Mouse (Mus musculus) kidney, embryonic 15.5 days (tissue): ENCODE results near the gene Eif2b4. TPM values are rescaled to one million over a fixed set of nuclear protein-coding genes. Genes with fewer than 3 reads are reported as not detected.

Experiments used
- ATAC-seq: fragments of 200-750 bp; cut with Nextera tagmentation; replicated peaks from 2 replicates; pipeline ENCODE4 v1.8.0; 2017; ENCODE audit warnings: moderate TSS enrichment; ENCODE audit not compliant: low FRiP score
- H3K27ac ChIP-seq: fragments of 300-500 bp; sonication (generic); 2 replicates; pipeline ENCODE4 v1.5.1; 2015; ENCODE audit warnings: mild to moderate bottlenecking, inconsistent platforms
- H3K27me3 ChIP-seq: fragments of 300-500 bp; sonication (generic); 2 replicates; pipeline ENCODE4 v1.6.1; 2015; ENCODE audit warnings: inconsistent platforms
- H3K36me3 ChIP-seq: fragments of 300-500 bp; sonication (generic); 2 replicates; pipeline ENCODE4 v1.6.1; 2015; ENCODE audit warnings: inconsistent platforms
- H3K4me1 ChIP-seq: fragments of 300-500 bp; sonication (generic); 2 replicates; pipeline ENCODE4 v1.6.1; 2015; ENCODE audit warnings: inconsistent platforms
- H3K4me2 ChIP-seq: fragments of 300-500 bp; sonication (generic); 2 replicates; pipeline ENCODE4 v1.6.1; 2015; ENCODE audit warnings: moderate library complexity, mild to moderate bottlenecking, inconsistent platforms
- H3K4me3 ChIP-seq: fragments of 300-500 bp; sonication (generic); replicated peaks from 2 replicates; pipeline ENCODE4 v1.5.1; 2015; ENCODE audit warnings: mild to moderate bottlenecking, inconsistent platforms
- H3K9ac ChIP-seq: fragments of 300-500 bp; sonication (generic); 2 replicates; pipeline ENCODE4 v1.6.1; 2015; ENCODE audit warnings: mild to moderate bottlenecking, inconsistent platforms
- H3K9me3 ChIP-seq: fragments of 300-500 bp; sonication (generic); replicated peaks from 2 replicates; pipeline ENCODE4 v1.6.1; 2016; ENCODE audit warnings: inconsistent platforms
- WGBS: fragments of 180-500 bp; shearing (Covaris S2); methylation state at CpG from one replicate; pipeline ENCODE4 v1.1.7; 2015; ENCODE audit warnings: mixed read lengths; 5-methylcytosine and 5-hydroxymethylcytosine counted together
- polyA plus RNA-seq: library from polyadenylated mRNA; unstranded; fragments of >200 nt; fragmentation: Nextera tagmentation; extraction: Ambion mirVana; gene quantifications from 2 replicates; pipeline ENCODE4 v1.2.1, GENCODE M21; 2015

Gene Eif2b4
- polyA plus RNA-seq, 1 experiment from 2014 or later = 64.9 TPM

DNA sequence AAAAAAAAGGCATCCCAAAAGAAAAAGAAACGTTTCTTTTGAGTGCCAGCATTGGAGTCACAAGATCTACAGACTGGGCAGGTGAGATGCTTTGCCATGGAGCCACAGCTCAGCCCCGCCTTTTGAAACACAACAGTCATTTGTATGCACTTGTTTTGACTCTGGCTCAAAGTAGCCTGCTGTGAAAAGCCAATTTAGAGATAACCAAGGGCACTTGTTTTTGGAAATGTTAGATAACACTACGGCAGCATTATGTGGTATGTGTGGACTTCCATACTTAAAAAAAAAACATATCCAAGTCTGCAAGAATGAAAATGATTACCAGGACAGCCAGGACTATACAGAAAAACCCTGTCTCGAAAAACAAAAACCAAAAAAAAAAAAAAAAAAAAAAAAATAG, 9.6 kb downstream of the Eif2b4 start:
- Histone ChIP-seq H3K9ac (no peak overlapping the region), H3K4me3 (no peak overlapping the region), H3K4me1 (peaks cover 6% of the 10 kb centered on the region; the same call in 1 of the 2 replicates), H3K9me3 (no peaks in the 10 kb centered on the region), H3K4me2 (no peak overlapping the region), H3K36me3 (peaks cover 21% of the 10 kb centered on the region), H3K27ac (no peak overlapping the region), H3K27me3 (no peaks in the 10 kb centered on the region)
- ATAC-seq = no peak
- 64% methylated on average over 4 of the region's 4 CpGs for WGBS

DNA sequence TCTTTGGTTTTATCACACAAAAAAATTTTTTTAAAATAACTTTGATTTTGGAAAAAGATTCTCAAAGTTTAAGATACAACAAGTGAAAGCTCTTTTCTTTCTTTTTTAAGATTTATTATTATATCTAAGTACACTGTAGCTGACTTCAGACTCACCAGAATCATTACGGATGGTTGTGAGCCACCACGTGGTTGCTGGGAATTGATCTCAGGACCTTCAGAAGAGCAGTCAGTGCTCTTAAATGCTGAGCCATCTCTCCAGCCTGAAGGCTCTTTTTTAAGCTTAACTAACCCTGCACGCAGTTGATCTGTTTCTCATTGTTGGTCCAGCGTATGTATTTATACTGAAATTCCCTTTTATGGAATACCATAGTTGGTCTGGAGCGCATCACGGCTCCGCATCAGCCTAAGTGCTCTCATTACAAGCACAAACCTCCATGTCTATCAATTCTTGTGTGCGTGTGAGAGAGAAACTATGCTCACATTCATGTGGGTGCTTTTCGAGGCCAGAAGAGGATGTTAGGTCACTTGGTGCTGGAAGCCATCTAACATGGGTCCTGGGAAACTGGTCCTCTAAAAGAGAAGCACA, 12.0 kb downstream of the Eif2b4 start:
- Histone ChIP-seq H3K27me3 (no peaks in the 10 kb centered on the region), H3K27ac (no peak overlapping the region), H3K9me3 (no peaks in the 10 kb centered on the region), H3K36me3 (peaks cover 16% of the 10 kb centered on the region; the same call in 1 of the 2 replicates), H3K9ac (no peak overlapping the region), H3K4me2 (no peak overlapping the region), H3K4me1 (peaks cover 18% of the 10 kb centered on the region; the same call in 1 of the 2 replicates), H3K4me3 (no peak overlapping the region)
- ATAC-seq = no peak
- 94% methylated on average over 9 of the region's 9 CpGs for WGBS

DNA sequence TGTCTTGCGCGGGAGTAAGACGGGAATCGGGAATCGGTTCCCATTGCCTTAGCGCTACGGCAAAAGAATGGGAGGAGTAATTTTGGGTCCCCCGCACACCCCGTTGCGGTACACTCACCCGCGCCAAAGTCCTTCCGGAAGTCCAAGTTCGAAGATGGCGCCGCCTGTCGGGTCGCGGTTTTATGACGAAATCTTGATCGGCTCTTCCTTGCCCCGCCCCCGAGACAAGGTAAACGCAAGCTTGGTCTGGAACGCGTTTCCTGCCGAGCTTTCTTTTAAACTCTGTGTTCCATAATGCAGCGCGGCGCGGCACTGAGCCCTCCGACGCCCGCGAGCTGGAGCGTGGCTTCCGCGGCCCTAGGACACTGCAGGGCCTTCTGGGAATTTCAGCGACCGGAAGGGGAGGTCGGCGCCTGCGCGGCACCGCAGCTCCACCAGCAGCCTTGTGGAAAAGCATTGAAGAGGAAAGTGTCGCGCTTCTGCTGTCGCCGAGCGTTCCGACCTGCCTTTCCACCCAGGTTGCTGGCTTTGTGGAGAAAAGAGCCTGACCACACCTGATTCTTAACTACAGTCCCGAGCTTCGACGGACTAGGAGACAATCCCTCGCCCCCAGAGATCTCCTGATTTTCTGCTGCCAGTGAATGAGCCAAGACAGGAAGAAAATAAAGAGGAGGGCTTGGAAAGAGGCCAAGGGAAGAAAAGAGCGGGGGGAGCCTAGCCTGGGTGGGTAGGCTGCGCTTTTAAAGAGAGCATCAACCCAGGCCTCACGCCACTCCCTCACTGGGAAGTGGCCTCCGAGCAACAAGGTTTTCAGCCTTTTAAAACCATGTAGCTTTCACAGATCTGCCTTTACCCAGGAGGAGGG, 13.2 kb downstream of the Eif2b4 start, which contains the start of the genes Gm29609 and Gtf3c2:
Gm29609 (minus strand) TSS at position 146 of the 865 bp plus-strand sequence.
Gtf3c2 (minus strand) TSS at position 379 of the 865 bp plus-strand sequence.
- Histone ChIP-seq H3K36me3 (peaks cover 18% of the 10 kb centered on the region; the same call in 1 of the 2 replicates), H3K9me3 (no peaks in the 10 kb centered on the region), H3K4me3 (peak within 1 kb of the TSS; percentile 95), H3K27ac (peak within 1 kb of the TSS; percentile 100), H3K4me2 (peak within 1 kb of the TSS; percentile 90), H3K4me1 (peaks cover 18% of the 10 kb centered on the region; the same call in 1 of the 2 replicates), H3K27me3 (no peaks in the 10 kb centered on the region), H3K9ac (peak within 1 kb of the TSS; percentile 80)
- WGBS = under 1% methylated on average over 59 of the region's 59 CpGs
- ATAC-seq = peak; percentile 98

DNA sequence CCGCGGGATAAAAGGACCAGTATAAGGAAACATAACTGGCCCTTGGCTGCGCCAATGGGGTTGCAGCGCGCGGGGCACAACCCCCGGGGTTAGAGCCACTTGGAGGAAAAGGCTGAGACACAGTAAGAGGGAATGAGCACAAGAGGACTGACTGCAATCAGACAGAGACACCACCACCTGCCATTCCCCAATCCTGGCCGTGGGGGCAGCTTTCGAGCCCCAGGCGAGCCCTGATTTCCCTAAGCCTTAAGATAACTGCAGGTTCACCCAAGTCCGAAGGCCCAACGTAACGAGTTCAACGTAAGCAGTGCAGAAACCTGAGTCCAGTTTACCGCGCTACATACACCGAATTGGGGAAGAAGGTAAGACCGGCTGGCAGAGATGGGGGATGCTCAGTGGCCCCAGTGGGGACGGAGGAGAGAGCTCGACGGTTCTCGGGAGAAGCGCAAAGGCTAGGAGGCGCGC, 13.9 kb downstream of the Eif2b4 start:
- no peaks in the 10 kb centered on the region for H3K9me3 ChIP-seq
- peak overlapping the region; percentile 100 for H3K27ac ChIP-seq
- 0% methylated on average over 25 of the region's 25 CpGs for WGBS
- H3K27me3 ChIP-seq = no peaks in the 10 kb centered on the region
- peak overlapping the region; percentile 80 for H3K9ac ChIP-seq
- peak; percentile 77 for ATAC-seq
- peaks cover 18% of the 10 kb centered on the region; the same call in 1 of the 2 replicates for H3K4me1 ChIP-seq
- peaks cover 25% of the 10 kb centered on the region for H3K36me3 ChIP-seq
- H3K4me2 ChIP-seq = peak overlapping the region; percentile 90
- H3K4me3 ChIP-seq = peak overlapping the region; percentile 95

DNA sequence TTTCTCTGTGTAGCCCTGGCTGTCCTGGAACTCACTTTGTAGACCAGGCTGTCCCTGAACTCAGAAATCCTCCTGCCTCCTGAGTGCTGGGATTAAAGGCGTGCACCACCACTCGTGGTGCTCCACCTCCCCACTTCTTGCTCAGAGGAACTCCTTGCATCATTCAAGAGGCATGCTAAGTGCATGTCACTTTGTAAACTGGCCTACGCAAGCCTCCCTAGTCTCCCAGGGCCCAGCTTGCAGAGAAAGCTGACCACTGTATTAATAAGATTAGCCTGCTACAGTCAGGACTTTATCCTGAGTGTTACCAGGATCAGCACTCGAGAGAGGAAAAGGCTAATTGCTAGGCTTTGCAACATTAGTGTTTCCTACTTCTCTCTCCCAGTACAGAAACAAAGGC, 24.6 kb downstream of the Eif2b4 start:
- Histone ChIP-seq H3K27me3 (no peaks in the 10 kb centered on the region), H3K4me1 (no peaks in the 10 kb centered on the region), H3K27ac (no peak overlapping the region), H3K9ac (no peak overlapping the region), H3K4me3 (no peak overlapping the region), H3K9me3 (no peaks in the 10 kb centered on the region), H3K4me2 (no peak overlapping the region), H3K36me3 (peaks cover 98% of the 10 kb centered on the region)
- no peak for ATAC-seq
- 96% methylated on average over 4 of the region's 4 CpGs for WGBS

DNA sequence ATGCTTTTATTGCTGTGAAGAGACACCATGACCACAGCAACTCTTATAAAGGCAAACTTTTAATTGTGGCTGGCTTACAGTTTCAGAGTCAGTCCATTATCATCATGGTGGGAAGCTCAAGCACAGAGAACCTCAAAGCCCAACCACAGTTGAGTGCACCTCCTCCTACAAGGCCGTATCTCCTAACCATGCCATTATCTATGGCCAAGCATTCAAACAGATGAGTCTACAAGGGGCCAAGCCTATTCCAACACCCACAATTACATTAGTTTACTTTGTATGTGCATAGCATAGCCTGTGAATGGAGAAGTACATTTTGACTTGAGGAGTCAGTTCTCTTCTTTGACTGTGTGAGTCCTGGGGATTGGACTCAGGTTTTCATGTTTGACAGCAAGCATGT, 28.4 kb downstream of the Eif2b4 start:
- Histone ChIP-seq H3K27me3 (no peaks in the 10 kb centered on the region), H3K9me3 (no peaks in the 10 kb centered on the region), H3K9ac (no peak overlapping the region), H3K4me1 (no peaks in the 10 kb centered on the region), H3K27ac (no peak overlapping the region), H3K4me3 (no peak overlapping the region), H3K36me3 (peaks cover 99% of the 10 kb centered on the region), H3K4me2 (no peak overlapping the region)
- 81% methylated on average over 1 of the region's 1 CpGs for WGBS
- ATAC-seq = no peak

DNA sequence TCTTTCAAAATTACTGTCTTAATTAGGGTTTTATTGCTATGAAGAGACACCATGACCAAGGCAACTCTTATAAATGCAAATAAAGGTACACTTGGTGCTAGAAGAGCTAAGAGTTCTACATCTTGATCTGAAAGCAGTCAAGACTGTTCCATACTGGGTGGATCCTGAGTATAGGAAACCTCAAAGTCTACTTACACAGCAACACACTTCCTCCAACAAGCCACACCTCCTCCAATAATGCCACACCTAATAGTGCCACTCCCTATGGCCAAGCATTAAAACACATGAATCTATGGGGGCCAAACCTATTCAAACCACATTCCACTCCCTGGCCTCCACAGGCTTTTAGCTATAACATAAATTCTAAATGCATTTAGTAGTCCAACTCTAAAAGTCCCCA, 30.8 kb downstream of the Eif2b4 start:
- H3K9ac ChIP-seq = no peak overlapping the region

DNA sequence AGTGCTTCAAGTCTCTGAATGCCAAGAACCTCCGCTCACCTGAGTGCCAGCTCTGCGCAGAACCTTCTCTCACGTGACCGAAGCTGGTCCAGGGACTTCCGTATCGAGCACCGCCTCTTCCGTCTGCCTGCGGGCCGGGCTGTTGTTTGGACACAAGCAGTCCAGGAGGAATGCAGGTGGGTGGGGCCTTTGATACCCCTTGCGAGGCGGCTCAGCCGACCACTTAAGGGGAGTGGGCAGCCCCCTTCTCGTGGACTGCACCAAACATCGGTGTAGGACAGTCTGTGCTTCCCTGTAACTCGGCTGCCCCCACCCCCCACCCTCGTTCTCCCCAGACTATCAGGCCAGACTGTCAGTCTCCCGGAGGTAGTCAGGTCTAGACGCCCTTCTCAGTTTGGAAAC, 39.1 kb downstream of the Eif2b4 start, which contains the start of gene Mpv17:
Mpv17 (minus strand) TSS at position 100 of the 402 bp plus-strand sequence.
- Histone ChIP-seq H3K4me1 (peaks cover 16% of the 10 kb centered on the region), H3K27ac (peak within 1 kb of the TSS; percentile 87), H3K27me3 (no peaks in the 10 kb centered on the region), H3K9ac (peak within 1 kb of the TSS; percentile 66), H3K9me3 (no peaks in the 10 kb centered on the region), H3K36me3 (peaks cover 44% of the 10 kb centered on the region), H3K4me2 (peak within 1 kb of the TSS; percentile 84), H3K4me3 (peak within 1 kb of the TSS; percentile 77)
- WGBS = under 1% methylated on average over 19 of the region's 19 CpGs
- peak; percentile 96 for ATAC-seq

More for the DNA sequence above, 30.8 kb downstream of the Eif2b4 start:
- Histone ChIP-seq H3K27ac (no peak overlapping the region), H3K4me3 (no peak overlapping the region), H3K4me2 (no peak overlapping the region), H3K9me3 (no peaks in the 10 kb centered on the region), H3K4me1 (no peaks in the 10 kb centered on the region), H3K36me3 (peaks cover 99% of the 10 kb centered on the region), H3K27me3 (no peaks in the 10 kb centered on the region)
- no peak for ATAC-seq

DNA sequence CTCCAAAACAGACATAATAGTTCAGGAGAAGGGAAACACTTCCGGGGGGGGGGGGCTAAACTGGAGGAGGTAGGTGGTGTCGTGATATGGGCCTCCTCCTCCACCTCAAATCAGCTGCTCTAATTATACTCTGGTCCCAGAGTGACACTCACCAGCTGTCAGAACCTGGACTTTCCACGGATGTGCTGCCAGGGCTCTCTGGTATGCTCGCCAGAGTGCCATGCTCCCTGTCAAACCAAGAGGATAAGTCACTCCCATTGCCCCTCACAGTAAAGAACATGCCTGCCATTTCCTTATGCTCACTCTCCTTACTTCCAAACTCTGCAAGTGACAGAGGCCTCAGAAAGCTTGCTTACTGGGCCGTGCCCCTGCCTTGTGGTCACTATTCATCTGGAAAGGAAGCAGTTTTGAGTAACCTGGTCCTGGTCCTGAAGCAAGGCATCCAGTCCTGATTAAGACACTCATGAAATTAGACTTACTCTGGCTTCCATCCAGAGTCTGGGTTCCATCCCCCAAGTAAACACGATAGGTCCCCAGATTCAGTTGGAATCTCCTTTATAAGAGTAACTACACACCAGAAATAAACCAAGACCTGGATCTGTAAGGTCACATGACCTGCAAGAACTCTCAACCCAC, 39.6 kb downstream of the Eif2b4 start:
- H3K27ac ChIP-seq = peak overlapping the region; percentile 87

DNA sequence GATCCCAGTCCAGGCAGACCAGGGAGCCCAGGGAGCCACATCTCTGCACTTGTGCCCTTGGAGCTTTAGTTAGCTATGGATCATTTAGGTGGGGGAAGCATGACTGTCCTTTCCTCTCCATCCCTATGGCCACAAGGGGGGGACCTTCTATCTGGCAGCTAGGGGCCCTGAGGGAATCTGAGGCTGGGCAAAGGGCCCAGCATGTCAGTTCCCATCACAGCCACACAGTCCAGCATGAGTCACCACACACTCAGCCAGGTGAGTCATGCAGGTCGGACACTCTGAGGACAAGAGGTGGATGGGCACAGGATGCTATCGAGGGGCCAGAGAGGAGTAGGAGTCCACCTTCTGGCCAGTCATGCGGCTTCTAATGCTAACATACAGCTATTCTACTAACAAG, 41.5 kb downstream of the Eif2b4 start:
- peaks cover 16% of the 10 kb centered on the region for H3K4me1 ChIP-seq
- H3K27me3 ChIP-seq = no peaks in the 10 kb centered on the region
- no peaks in the 10 kb centered on the region for H3K9me3 ChIP-seq
- ATAC-seq = no peak
- no peak overlapping the region for H3K9ac ChIP-seq
- H3K4me2 ChIP-seq = no peak overlapping the region
- no peak overlapping the region for H3K27ac ChIP-seq
- 81% methylated on average over 3 of the region's 3 CpGs for WGBS
- peaks cover 26% of the 10 kb centered on the region for H3K36me3 ChIP-seq
- H3K4me3 ChIP-seq = no peak overlapping the region

More for the DNA sequence above, 39.6 kb downstream of the Eif2b4 start:
- 29% methylated on average over 6 of the region's 6 CpGs for WGBS
- ATAC-seq = peak; percentile 31; the same call in 1 of the 2 replicates
- Histone ChIP-seq H3K4me1 (peaks cover 16% of the 10 kb centered on the region), H3K9me3 (no peaks in the 10 kb centered on the region), H3K36me3 (peaks cover 42% of the 10 kb centered on the region), H3K4me2 (peak overlapping the region; percentile 84), H3K4me3 (peak overlapping the region; percentile 77), H3K27me3 (no peaks in the 10 kb centered on the region), H3K9ac (peak overlapping the region; percentile 66)

DNA sequence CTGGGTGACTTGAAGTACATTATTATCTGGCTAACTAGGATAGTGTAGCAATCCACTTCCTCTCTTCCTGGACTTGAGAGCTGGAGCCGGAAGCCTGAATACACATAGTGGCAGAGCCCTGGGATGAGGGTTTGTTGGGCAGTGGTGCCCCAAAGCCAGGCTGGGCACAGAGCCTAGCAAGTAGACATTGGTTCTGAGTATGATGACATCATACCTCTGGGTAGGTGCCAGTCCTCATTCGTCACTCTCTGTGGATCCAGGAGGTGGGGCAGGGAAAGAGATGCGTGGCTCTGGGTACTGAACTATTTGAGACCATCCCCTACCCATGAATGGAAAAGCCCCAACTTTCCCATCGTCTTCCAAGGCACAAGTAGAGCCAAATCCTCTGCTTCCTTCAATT, 43.4 kb downstream of the Eif2b4 start:
- Histone ChIP-seq H3K27ac (no peak overlapping the region), H3K9ac (no peak overlapping the region)
- WGBS = 89% methylated on average over 4 of the region's 4 CpGs

More for the DNA sequence above, 43.4 kb downstream of the Eif2b4 start:
- H3K9me3 ChIP-seq = no peaks in the 10 kb centered on the region
- no peak for ATAC-seq
- H3K4me3 ChIP-seq = no peak overlapping the region
- H3K27me3 ChIP-seq = no peaks in the 10 kb centered on the region
- H3K4me2 ChIP-seq = no peak overlapping the region
- peaks cover 24% of the 10 kb centered on the region for H3K36me3 ChIP-seq
- peaks cover 14% of the 10 kb centered on the region for H3K4me1 ChIP-seq
